Mouse (Mus musculus): ENCODE data around the gene Ugt2b5. TPM values are rescaled to one million over a fixed set of nuclear protein-coding genes. Genes with fewer than 3 reads are reported as not detected.

The Ugt2b5 gene
- polyA plus RNA-seq, 1 experiment from 2014 or later = not detected

DNA sequence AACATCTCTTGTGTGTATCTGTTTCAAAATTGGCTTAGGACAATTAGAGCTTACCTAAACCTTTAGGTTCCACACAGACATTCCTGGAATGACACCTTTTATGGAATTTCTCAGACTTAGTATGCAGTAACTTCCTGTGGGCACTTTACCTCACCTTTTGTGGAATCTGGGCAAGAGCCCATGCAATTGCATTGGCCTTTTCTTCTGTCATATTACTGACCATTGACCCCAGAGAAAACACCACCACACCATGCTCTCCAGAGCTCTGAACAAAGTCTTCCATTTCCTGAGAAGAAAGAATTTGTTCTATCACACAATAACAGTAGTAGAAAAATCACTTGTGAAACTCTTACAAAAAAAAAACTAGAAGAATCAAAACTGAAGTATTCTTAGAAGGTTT, 50.9 kb downstream of the Ugt2b5 start:
- Histone ChIP-seq H3K4me3 (ENCODE audit: low read depth, low read length) (no peak overlapping the region), H3K9ac (ENCODE audit: low read depth, low read length) (no peak overlapping the region), H3K36me3 (ENCODE audit: control insufficient read depth, insufficient read depth, low read length) (no peaks in the 10 kb centered on the region), H3K4me2 (no peak overlapping the region), H3K4me1 (ENCODE audit: control insufficient read depth, insufficient read depth, low read length) (no peaks in the 10 kb centered on the region), H3K27ac (ENCODE audit: low read depth, low read length) (no peak overlapping the region), H3K9me3 (replicated peaks; ENCODE audit: control insufficient read depth, low read length) (no peaks in the 10 kb centered on the region), H3K27me3 (ENCODE audit: control insufficient read depth, insufficient read depth, low read length) (no peaks in the 10 kb centered on the region)
- ATAC-seq (replicated peaks; ENCODE audit: insufficient number of reproducible peaks, low FRiP score, low TSS enrichment) = no peak

DNA sequence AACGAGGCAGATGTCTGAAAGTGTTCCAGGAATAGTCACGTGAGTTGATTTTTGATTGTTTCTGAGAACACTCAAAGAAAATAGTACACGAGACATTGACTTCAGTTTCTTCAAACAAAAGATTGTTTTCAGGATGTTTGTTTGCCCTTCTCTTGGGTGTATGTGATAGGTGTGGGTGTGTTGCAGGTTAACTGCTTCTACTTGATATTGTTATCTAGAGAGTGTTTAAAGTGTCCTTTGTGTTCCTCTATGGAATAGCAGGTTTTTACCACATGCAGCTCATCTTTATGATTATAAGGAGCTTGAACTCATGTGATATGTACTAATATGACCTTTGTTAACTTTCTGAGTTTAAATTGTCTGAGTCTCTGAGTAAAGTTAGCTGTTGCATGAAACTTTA, 53.8 kb downstream of the Ugt2b5 start:
- WGBS (ENCODE audit: insufficient replicate concordance) = 60% methylated on average over 3 of the region's 3 CpGs

More for the DNA sequence above, 53.8 kb downstream of the Ugt2b5 start:
- H3K9me3 ChIP-seq (replicated peaks; ENCODE audit: control insufficient read depth, low read length) = no peaks in the 10 kb centered on the region
- H3K4me1 ChIP-seq (ENCODE audit: control insufficient read depth, insufficient read depth, low read length) = no peaks in the 10 kb centered on the region
- H3K4me2 ChIP-seq = no peak overlapping the region
- H3K27ac ChIP-seq (ENCODE audit: low read depth, low read length) = no peak overlapping the region
- no peak overlapping the region for H3K9ac ChIP-seq (ENCODE audit: low read depth, low read length)
- H3K36me3 ChIP-seq (ENCODE audit: control insufficient read depth, insufficient read depth, low read length) = no peaks in the 10 kb centered on the region
- no peak for ATAC-seq (replicated peaks; ENCODE audit: insufficient number of reproducible peaks, low FRiP score, low TSS enrichment)
- no peak overlapping the region for H3K4me3 ChIP-seq (ENCODE audit: low read depth, low read length)
- no peaks in the 10 kb centered on the region for H3K27me3 ChIP-seq (ENCODE audit: control insufficient read depth, insufficient read depth, low read length)

Other genes with a start within 250 kb of the Ugt2b5 start
- 0.07 and 0.59 TPM in 2 replicates for gene Ugt2b34, start 233.4 kb downstream of the Ugt2b5 start, polyA plus RNA-seq (2014; fragmentation: Nextera tagmentation; extraction: Ambion mirVana)
- not detected in 2 replicates for gene Ugt2b1, start 213.8 kb downstream of the Ugt2b5 start, polyA plus RNA-seq (2014; fragmentation: Nextera tagmentation; extraction: Ambion mirVana)
- gene Ugt2b35, start 139.5 kb downstream of the Ugt2b5 start, polyA plus RNA-seq (2014; fragmentation: Nextera tagmentation; extraction: Ambion mirVana) = not detected in 2 replicates
- gene Ugt2b36, start 47.8 kb downstream of the Ugt2b5 start, polyA plus RNA-seq (2014; fragmentation: Nextera tagmentation; extraction: Ambion mirVana) = not detected in 2 replicates
- gene Ugt2b37, start 114.5 kb upstream of the Ugt2b5 start, polyA plus RNA-seq (2014; fragmentation: Nextera tagmentation; extraction: Ambion mirVana) = not detected in 2 replicates
- gene Ugt2a3, start 196.9 kb upstream of the Ugt2b5 start, polyA plus RNA-seq (2014; fragmentation: Nextera tagmentation; extraction: Ambion mirVana) = not detected in 2 replicates

Data from heart, embryonic 11.5 days (tissue).